Mouse (Mus musculus) neutrophil, adult 83 days (primary cell): ENCODE measurements around the gene Castor1. TPM values are rescaled to one million over a fixed set of nuclear protein-coding genes. Genes with fewer than 3 reads are reported as not detected.

Experiments used
- total RNA-seq, 2 experiments: library from RNA; stranded (reverse); gene quantifications; one replicate each; pipeline ENCODE4 v1.2.4; 2023

Gene Castor1
- total RNA-seq = 1 to 10 TPM; 4.4 to 5.2 TPM

DNA sequence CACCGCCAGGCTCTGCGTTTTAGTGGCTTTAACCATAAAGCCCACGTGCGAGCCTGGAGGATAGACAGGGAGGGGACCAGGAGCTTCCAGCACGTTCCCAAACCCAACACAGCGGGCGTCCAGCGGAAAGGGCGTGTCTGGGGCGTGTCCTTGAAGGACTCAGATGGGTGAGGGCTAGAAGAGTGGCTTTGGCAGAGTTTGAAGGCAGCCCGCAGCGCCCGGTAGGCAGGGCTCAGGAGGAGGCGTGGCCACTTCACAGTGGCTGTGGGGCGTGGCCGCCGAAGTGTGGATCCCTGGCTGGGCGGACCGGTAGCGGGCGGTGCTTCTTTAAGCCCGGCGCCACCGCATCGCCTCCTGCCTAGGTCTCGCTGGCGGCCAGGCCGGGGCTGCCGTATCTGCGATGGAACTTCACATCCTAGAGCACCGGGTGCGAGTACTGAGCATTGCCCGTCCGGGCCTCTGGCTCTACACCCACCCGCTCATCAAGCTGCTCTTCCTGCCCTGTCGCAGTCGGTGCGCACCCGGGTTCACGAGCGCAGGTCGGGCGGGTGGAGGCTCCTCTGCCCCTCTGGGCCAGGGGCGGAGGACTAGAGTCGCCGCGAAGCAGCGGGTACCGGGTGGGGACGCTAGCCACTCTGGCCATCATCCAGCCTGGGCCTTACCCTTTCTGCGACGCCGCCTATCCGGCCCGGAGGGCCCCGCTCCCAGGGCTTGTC, at the start of gene Castor1:
TSS of gene Castor1 (plus strand) at position 312 of the 716 bp plus-strand sequence.

DNA sequence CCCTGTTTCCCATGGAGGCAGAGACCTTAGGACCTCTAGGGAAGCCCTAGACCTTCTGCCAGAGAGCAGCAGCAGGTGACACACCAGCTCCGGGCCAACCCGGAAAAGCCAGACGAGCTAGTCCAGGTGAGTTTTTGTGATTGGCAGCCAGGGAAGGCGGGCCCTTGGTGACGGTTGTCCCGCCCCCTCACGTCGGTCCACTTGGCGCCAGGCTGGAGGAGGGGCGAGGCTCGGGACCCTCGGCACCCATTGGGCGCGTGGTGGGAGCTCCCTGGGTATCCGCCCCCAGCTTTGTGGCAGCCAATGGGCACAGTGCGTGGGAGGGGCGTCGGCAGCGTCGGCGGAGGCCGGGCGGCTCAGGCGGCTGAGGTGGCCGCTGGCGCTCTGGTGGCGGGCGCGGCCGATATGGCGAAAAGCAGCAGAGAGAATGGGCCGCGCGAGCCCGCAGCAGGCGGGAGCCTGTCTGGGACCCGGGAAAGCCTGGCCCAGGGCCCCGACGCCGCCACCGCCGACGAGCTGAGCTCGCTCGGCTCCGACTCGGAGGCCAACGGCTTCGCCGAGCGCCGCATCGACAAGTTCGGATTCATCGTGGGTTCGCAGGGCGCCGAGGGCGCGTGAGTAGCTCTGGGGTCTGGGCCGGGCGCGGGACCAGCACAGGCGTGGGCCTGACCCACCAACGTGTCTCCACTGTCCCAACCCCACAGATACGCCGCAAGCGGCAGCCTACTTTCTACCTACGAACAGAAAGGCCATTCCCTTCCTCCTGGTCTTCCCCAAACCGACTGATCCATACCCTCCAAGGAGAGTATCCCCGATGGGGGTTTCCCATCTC, 31.3 kb upstream of the Castor1 start, which contains the start of gene Tbc1d10a:
TSS of gene Tbc1d10a (plus strand) at position 304 of the 832 bp plus-strand sequence.

DNA sequence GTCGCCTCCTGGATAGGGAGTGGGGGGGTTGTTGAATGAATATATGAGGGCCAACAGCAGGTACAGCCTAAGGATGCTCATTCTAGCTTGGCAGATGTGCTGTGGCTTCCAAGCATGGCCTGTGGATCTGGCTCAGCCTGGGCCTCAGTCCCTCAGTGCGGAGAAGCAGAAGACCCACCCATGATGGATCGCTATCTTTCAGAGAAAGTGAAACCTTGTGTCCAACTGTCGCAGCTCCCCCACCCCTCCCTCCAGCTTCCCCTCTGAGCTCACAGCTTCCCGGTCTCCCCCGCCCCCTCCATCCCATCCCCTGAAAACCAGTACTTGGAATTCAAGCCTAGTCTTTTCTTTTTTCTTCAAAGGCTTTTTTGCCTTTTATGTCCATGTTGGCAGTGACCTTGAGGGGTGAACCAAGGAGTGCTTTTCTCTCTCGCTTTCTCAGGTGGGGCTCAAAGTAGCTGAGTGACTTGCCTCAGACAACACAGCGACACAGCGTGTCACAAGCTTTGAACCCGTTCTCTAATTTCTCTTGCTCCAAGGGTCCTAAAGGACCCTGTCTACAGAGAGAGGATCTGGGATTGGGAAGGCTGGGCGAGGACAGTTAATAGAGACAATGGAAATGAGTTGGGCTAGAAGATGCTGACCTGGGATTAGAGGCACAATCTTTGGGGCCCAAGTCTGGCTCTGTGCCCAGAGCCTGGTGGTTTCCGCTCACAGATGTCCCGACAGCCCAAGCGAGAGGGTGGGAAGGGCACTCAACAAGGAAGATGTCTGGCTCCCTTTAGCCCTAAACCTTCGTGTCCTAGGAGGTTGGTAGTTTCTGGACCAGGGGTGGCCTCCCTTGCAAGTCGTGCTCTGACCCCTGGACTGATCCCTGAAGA, 17.9 kb downstream of the Castor1 start, which contains the start of gene Osm:
TSS of gene Osm (plus strand) at position 756 of the 881 bp plus-strand sequence.

DNA sequence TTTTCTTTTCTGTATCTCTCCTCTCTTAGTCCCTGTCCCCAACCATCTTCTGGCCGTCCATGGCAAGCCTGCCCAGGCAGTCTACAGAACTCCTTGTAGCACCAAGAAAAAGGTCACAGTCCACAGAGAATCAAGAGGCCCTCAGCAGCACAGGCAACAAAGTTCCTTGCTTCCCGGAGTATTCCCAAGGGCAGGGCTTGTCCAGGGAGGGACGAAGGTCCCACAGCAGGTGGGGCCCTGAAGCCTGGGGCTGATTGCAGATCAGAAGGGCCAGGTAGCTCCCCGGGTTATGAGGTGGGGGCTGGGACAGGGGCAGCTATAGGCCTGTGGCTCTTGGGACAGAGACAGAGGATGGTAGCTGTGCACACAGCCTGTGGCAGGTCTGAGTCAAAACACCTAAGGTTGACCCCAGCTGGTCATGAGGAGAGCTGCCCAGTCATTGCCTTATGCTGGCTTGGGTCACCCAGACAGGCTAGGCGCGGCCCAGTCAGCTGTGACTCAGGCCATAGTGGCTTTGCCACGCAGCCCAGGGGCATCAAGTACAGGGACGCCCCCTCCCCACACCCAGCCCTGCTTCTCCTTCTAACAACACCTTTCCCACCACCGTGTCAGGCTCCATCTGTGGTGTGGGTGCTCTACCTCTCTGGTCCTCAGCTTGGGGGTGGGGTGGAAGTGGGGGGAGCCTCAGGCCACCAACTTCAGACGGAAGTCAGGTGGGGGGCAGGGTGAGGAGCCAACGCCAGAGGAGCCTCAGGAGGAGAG, 39.0 kb downstream of the Castor1 start, which contains the start of gene Lif:
TSS of gene Lif (plus strand) at position 712 of the 762 bp plus-strand sequence.

Other genes starting within 250 kb of the Castor1 start
- not detected for gene 4930556J24Rik, start 241.4 kb upstream of the Castor1 start, total RNA-seq
- gene Gal3st1, start 234.6 kb upstream of the Castor1 start, total RNA-seq = under 1 TPM in 1 of 2 experiments, not detected in 1; 0.18 TPM
- not detected for gene Sec14l4, start 186.8 kb upstream of the Castor1 start, total RNA-seq
- gene Sec14l3, start 153.4 kb upstream of the Castor1 start, total RNA-seq = not detected
- 1 to 10 TPM; 3.1 to 3.2 TPM for gene Mtfp1, start 122.8 kb upstream of the Castor1 start, total RNA-seq
- gene Sec14l2, start 94.8 kb upstream of the Castor1 start, total RNA-seq = 10 to 100 TPM in 1 of 2 experiments, 1 to 10 TPM in 1; 6.1 to 12.8 TPM
- 10 to 100 TPM in 1 of 2 experiments, 1 to 10 TPM in 1; 9.8 to 12.9 TPM for gene Rnf215, start 83.0 kb upstream of the Castor1 start, total RNA-seq
- gene Ccdc157, start 57.9 kb upstream of the Castor1 start, total RNA-seq = 1 to 10 TPM; 2.3 to 3.0 TPM
- 10 to 100 TPM; 35.8 to 44.4 TPM for gene Sf3a1, start 57.9 kb upstream of the Castor1 start, total RNA-seq
- 10 to 100 TPM; 12.7 to 15.3 TPM for gene Tbc1d10a, start 31.4 kb upstream of the Castor1 start, total RNA-seq
- gene Osm, start 18.2 kb downstream of the Castor1 start, total RNA-seq = 100 to 1,000 TPM; 281 to 323 TPM
- gene Lif, start 39.3 kb downstream of the Castor1 start, total RNA-seq = 1 to 10 TPM; 1.9 to 3.0 TPM
- gene Hormad2, start 222.9 kb downstream of the Castor1 start, total RNA-seq = 1 to 10 TPM; 4.7 to 5.9 TPM